Mouse (Mus musculus): ENCODE data around the gene Cldnd2. TPM values are rescaled to one million over a fixed set of nuclear protein-coding genes. Genes with fewer than 3 reads are reported as not detected.

The Cldnd2 gene
- polyA plus RNA-seq, 1 experiment from 2014 or later, result not detected

DNA sequence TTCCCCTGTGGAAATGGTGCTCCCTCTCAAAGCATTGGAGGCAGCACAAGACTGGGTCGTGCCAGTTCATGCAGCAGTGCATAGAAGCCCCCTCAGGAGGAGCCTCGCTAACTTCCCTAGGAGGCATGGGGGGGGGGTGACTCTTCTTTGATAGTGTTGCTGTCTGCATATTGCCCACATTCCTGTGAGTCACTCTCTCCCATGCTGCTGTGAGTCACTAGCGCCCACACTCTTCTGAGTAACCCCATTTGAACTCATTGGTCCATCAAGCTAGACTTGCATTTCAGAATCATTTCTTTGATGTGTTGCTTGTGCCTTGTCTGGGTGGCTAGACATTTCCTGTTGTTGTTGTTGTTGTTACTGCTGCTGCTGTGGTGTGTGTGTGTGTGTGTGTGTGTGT, 40.6 kb downstream of the Cldnd2 start:
- ATAC-seq (ENCODE audit: low read depth), result no peak
- no peak overlapping the region for H3K9ac ChIP-seq
- no peaks in the 10 kb centered on the region for H3K9me3 ChIP-seq
- peaks cover 19% of the 10 kb centered on the region for H3K36me3 ChIP-seq
- peaks cover 41% of the 10 kb centered on the region for H3K27me3 ChIP-seq
- no peak overlapping the region for H3K27ac ChIP-seq (replicated peaks)
- H3K4me2 ChIP-seq, result no peak overlapping the region
- H3K4me3 ChIP-seq, result no peak overlapping the region
- WGBS, result 73% methylated on average over 3 of the region's 3 CpGs
- H3K4me1 ChIP-seq (replicated peaks), result peaks cover 40% of the 10 kb centered on the region

GRCm38 (mm10) chr7:43482090-43482716, 41.6 kb downstream of the Cldnd2 start:
- peak; percentile 80 for ATAC-seq (ENCODE audit: low read depth)
- Histone ChIP-seq H3K4me1 (replicated peaks) (peaks cover 34% of the 10 kb centered on the region), H3K4me3 (no peak overlapping the region), H3K9me3 (no peaks in the 10 kb centered on the region), H3K27me3 (peaks cover 31% of the 10 kb centered on the region), H3K27ac (replicated peaks) (no peak overlapping the region), H3K4me2 (no peak overlapping the region), H3K36me3 (peaks cover 15% of the 10 kb centered on the region), H3K9ac (no peak overlapping the region)
- 30% methylated on average over 8 of the region's 8 CpGs for WGBS

GRCm38 (mm10) chr7:43483236-43483635, 42.7 kb downstream of the Cldnd2 start:
- Histone ChIP-seq H3K9me3 (no peaks in the 10 kb centered on the region), H3K9ac (no peak overlapping the region), H3K4me2 (no peak overlapping the region), H3K36me3 (peaks cover 8% of the 10 kb centered on the region), H3K27ac (replicated peaks) (no peak overlapping the region), H3K4me3 (no peak overlapping the region), H3K27me3 (peaks cover 21% of the 10 kb centered on the region), H3K4me1 (replicated peaks) (peaks cover 37% of the 10 kb centered on the region)
- WGBS, result 23% methylated on average over 10 of the region's 10 CpGs
- no peak for ATAC-seq (ENCODE audit: low read depth)

GRCm38 (mm10) chr7:43488646-43489045, 48.1 kb downstream of the Cldnd2 start:
- Histone ChIP-seq H3K9ac (peak overlapping the region; percentile 94), H3K4me1 (replicated peaks) (peaks cover 18% of the 10 kb centered on the region), H3K27ac (replicated peaks) (peak overlapping the region; percentile 49; the same call in 1 of the 2 replicates), H3K4me2 (peak overlapping the region; percentile 61), H3K27me3 (peaks cover 11% of the 10 kb centered on the region; the same call in 1 of the 2 replicates), H3K36me3 (no peaks in the 10 kb centered on the region), H3K4me3 (peak overlapping the region; percentile 72), H3K9me3 (no peaks in the 10 kb centered on the region)
- WGBS, result 44% methylated on average over 5 of the region's 5 CpGs
- ATAC-seq (ENCODE audit: low read depth), result no peak

GRCm38 (mm10) chr7:43489631-43490125, 49.1 kb downstream of the Cldnd2 start, which contains the start of gene Iglon5:
Gene Iglon5 (minus strand): TSS chr7:43490075.
- no peaks in the 10 kb centered on the region for H3K9me3 ChIP-seq
- peak within 1 kb of the TSS; percentile 94 for H3K9ac ChIP-seq
- H3K4me1 ChIP-seq (replicated peaks), result peaks cover 18% of the 10 kb centered on the region
- 1% methylated on average over 25 of the region's 41 CpGs for WGBS
- H3K4me3 ChIP-seq, result peak within 1 kb of the TSS; percentile 72
- H3K36me3 ChIP-seq, result no peaks in the 10 kb centered on the region
- H3K27me3 ChIP-seq, result peaks cover 15% of the 10 kb centered on the region
- H3K27ac ChIP-seq (replicated peaks), result peak within 1 kb of the TSS; percentile 88
- H3K4me2 ChIP-seq, result peak within 1 kb of the TSS; percentile 61
- ATAC-seq (ENCODE audit: low read depth), result peak; percentile 72

- H3K27ac ChIP-seq (replicated peaks), result peak overlapping the region; percentile 88
- peaks cover 19% of the 10 kb centered on the region for H3K4me1 ChIP-seq (replicated peaks)
- peak overlapping the region; percentile 94 for H3K9ac ChIP-seq
- H3K9me3 ChIP-seq, result no peaks in the 10 kb centered on the region
- no peaks in the 10 kb centered on the region for H3K36me3 ChIP-seq
- peak overlapping the region; percentile 61 for H3K4me2 ChIP-seq
- peak; percentile 86 for ATAC-seq (ENCODE audit: low read depth)
- H3K27me3 ChIP-seq, result peaks cover 19% of the 10 kb centered on the region
- WGBS, result 0% methylated on average over 8 of the region's 13 CpGs
- H3K4me3 ChIP-seq, result peak overlapping the region; percentile 72
Measured at GRCm38 (mm10) chr7:43490182-43490584, 49.6 kb downstream of the Cldnd2 start.

DNA sequence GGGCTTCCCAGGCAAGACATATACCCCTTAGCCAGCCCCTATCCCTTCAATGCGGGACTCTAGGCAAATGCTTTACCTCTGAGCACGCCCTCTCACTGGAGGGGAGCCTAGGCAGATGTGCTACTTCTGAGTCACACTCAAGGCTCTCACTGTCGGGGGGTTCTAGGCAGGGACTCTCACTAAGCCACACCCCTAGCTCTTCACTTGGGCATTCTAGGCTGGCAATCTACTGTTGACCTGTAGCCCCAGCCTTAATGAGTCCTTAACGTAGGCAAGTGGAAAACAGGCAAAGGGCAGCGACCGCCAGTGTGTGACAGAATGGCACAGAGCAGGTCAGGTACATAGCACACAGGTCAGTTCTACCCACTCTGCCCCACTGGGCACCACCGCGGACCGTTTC, 50.3 kb downstream of the Cldnd2 start:
- Histone ChIP-seq H3K27ac (replicated peaks) (no peak overlapping the region), H3K27me3 (peaks cover 20% of the 10 kb centered on the region), H3K4me3 (peak overlapping the region; percentile 72; the same call in 1 of the 2 replicates), H3K36me3 (no peaks in the 10 kb centered on the region), H3K9ac (no peak overlapping the region), H3K4me2 (peak overlapping the region; percentile 61; the same call in 1 of the 2 replicates), H3K4me1 (replicated peaks) (peaks cover 21% of the 10 kb centered on the region), H3K9me3 (no peaks in the 10 kb centered on the region)
- WGBS, result 68% methylated on average over 9 of the region's 9 CpGs
- ATAC-seq (ENCODE audit: low read depth), result peak; percentile 21

Small RNAs within 50 kb of the gene (microRNA-seq; reads per million reads assigned to microRNA genes)
- 0.44 reads per million for gene Mir7051

Other genes starting within 250 kb of the Cldnd2 start
- 16.2 and 17.4 TPM in 2 replicates for gene Zfp715, start 127.5 kb upstream of the Cldnd2 start, polyA plus RNA-seq (2015; fragmentation: Nextera tagmentation; extraction: Ambion mirVana)
- 0.17 and 0.26 TPM in 2 replicates for gene Siglecf, start 89.4 kb upstream of the Cldnd2 start, polyA plus RNA-seq (2015; fragmentation: Nextera tagmentation; extraction: Ambion mirVana)
- 0.21 TPM in 1 of 2 replicates, not detected in the other for gene Siglecg, start 32.6 kb upstream of the Cldnd2 start, polyA plus RNA-seq (2015; fragmentation: Nextera tagmentation; extraction: Ambion mirVana)
- not detected in 2 replicates for gene Lim2, start 13.1 kb upstream of the Cldnd2 start, polyA plus RNA-seq (2015; fragmentation: Nextera tagmentation; extraction: Ambion mirVana)
- not detected in 2 replicates for gene Nkg7, start 3.7 kb upstream of the Cldnd2 start, polyA plus RNA-seq (2015; fragmentation: Nextera tagmentation; extraction: Ambion mirVana)
- 148 and 170 TPM in 2 replicates for gene Etfb, start 3.3 kb downstream of the Cldnd2 start, polyA plus RNA-seq (2015; fragmentation: Nextera tagmentation; extraction: Ambion mirVana)
- 0.40 TPM in 1 of 2 replicates, not detected in the other for gene Gm45233, start 3.3 kb downstream of the Cldnd2 start, polyA plus RNA-seq (2015; fragmentation: Nextera tagmentation; extraction: Ambion mirVana)
- gene Vsig10l, start 22.4 kb downstream of the Cldnd2 start, polyA plus RNA-seq (2015; fragmentation: Nextera tagmentation; extraction: Ambion mirVana), result 8.1 and 9.6 TPM in 2 replicates
- 8.6 TPM in 2 replicates for gene Iglon5, start 49.3 kb downstream of the Cldnd2 start, polyA plus RNA-seq (2015; fragmentation: Nextera tagmentation; extraction: Ambion mirVana)
- gene 4931406B18Rik, start 65.2 kb downstream of the Cldnd2 start, polyA plus RNA-seq (2015; fragmentation: Nextera tagmentation; extraction: Ambion mirVana), result not detected in 2 replicates
- gene Cd33, start 103.6 kb downstream of the Cldnd2 start, polyA plus RNA-seq (2015; fragmentation: Nextera tagmentation; extraction: Ambion mirVana), result 1.5 and 1.6 TPM in 2 replicates
- 8.2 and 9.5 TPM in 2 replicates for gene Zfp658, start 121.5 kb downstream of the Cldnd2 start, polyA plus RNA-seq (2015; fragmentation: Nextera tagmentation; extraction: Ambion mirVana)
- 13.9 and 14.7 TPM in 2 replicates for gene Zfp719, start 138.8 kb downstream of the Cldnd2 start, polyA plus RNA-seq (2015; fragmentation: Nextera tagmentation; extraction: Ambion mirVana)
- gene Zfp819, start 166.4 kb downstream of the Cldnd2 start, polyA plus RNA-seq (2015; fragmentation: Nextera tagmentation; extraction: Ambion mirVana), result 0.29 and 0.32 TPM in 2 replicates
- gene Ceacam18, start 193.9 kb downstream of the Cldnd2 start, polyA plus RNA-seq (2015; fragmentation: Nextera tagmentation; extraction: Ambion mirVana), result not detected in 2 replicates
- gene Siglece, start 219.4 kb downstream of the Cldnd2 start, polyA plus RNA-seq (2015; fragmentation: Nextera tagmentation; extraction: Ambion mirVana), result 0.41 TPM in 1 of 2 replicates, not detected in the other
- gene Ctu1, start 231.2 kb downstream of the Cldnd2 start, polyA plus RNA-seq (2015; fragmentation: Nextera tagmentation; extraction: Ambion mirVana), result 20.1 and 21.1 TPM in 2 replicates
- gene Klk14, start 249.6 kb downstream of the Cldnd2 start, polyA plus RNA-seq (2015; fragmentation: Nextera tagmentation; extraction: Ambion mirVana), result not detected in 2 replicates

Measured in neural tube, embryonic 13.5 days (tissue).